Mouse (Mus musculus) E14TG2a.4 (cell line): ENCODE results near the gene Slc50a1.

Experiments used
- CTCF ChIP-seq: conservative IDR thresholded peaks from 2 replicates; pipeline ENCODE4 v1.5.1; 2014; ENCODE audit warnings: low read length
- POU5F1 ChIP-seq: IDR thresholded peaks from 2 replicates; pipeline ENCODE4 v1.6.1; 2014; ENCODE audit warnings: low read length, borderline replicate concordance

GRCm38 (mm10) chr3:89221167-89221566 lies 49.2 kb downstream of the Slc50a1 start:
- TF ChIP-seq CTCF (no peak), POU5F1 (no peak)
